In the genomic region with DNA sequence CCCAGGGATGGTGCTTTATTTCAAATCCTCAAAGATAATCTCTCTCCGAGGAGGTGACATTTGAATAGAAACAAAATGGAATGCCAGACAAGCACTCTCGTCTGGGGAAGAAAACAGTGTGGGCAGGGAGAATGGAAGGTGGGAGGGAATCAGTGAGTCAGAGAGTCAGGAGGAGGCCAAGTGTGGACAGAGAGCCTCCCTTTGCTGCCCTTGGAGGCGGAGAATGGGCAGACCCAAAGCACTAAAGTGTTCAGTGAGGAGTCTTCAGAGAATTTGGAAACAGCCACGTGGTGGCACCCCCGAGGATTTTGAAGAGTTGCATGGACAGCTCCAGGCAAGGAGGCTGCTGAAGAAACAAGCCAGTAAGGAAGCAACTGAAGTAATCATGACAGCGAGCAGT, we compare ENCODE assay signal across 16 mouse cellular contexts.
DNase-seq lines count a peak whose midpoint lies in the region; ATAC-seq and TF ChIP-seq lines count a peak whose summit lies in the region.
"Had no signal": no experiment of that assay in that cellular context is flagged by ENCODE, and none has a peak within 500 bp of the region (broad histone marks: within the 10 kb centered on the region; RNA-seq: fewer than 3 reads in every experiment).

No protein-coding gene starts in this region.

- no peak for TF ChIP-seq EP300 in stomach, postnatal 0 days (optimal IDR thresholded peaks at IDR 0.05)

- no peak for TF ChIP-seq CTCF in gastrocnemius, adult 2 months (IDR thresholded peaks at IDR 0.05)
- TF ChIP-seq CTCF in stomach, postnatal 0 days (IDR thresholded peaks at IDR 0.05; ENCODE audit: low read depth) = no peak

- no peaks in the 10 kb centered on the region for H3K36me3 ChIP-seq in stomach, postnatal 0 days (ENCODE audit: control insufficient read depth, insufficient read depth, low read length)
- H3K36me3 ChIP-seq in liver, embryonic 12.5 days = no peaks in the 10 kb centered on the region
- H3K36me3 ChIP-seq: embryonic facial prominence, embryonic 10.5 days; limb, embryonic 12.5 days had no signal

- intact Hi-C loops in gastrocnemius, adult 2 months (cut with DNase I) = no loop called here
- intact Hi-C loops in left cerebral cortex, postnatal 4 days (cut with DNase I) = loop anchor here (10.0 kb wide), 1 partner anchor 166 kb away; no protein-coding TSS in a partner anchor
- intact Hi-C loops in left cerebral cortex, postnatal 25 days (cut with DNase I) = loop anchor here (2.0 to 10.0 kb wide), 6 partner anchors 38 to 316 kb away; no protein-coding TSS in a partner anchor

- H3K27ac ChIP-seq in gastrocnemius, adult 2 months = no peak overlapping the region
- no peak overlapping the region for H3K27ac ChIP-seq in stomach, postnatal 0 days (replicated peaks)
- no peak overlapping the region for H3K27ac ChIP-seq in liver, embryonic 12.5 days
- H3K27ac ChIP-seq: embryonic facial prominence, embryonic 10.5 days; layer of hippocampus, adult 2 months; limb, embryonic 12.5 days had no signal

- DNase-seq in gastrocnemius, adult 2 months = peak; percentile 20
- DNase-seq in gastrocnemius, postnatal 4 days (ENCODE audit: low spot score in 2 of 2) = no peak
- DNase-seq in left cerebral cortex, adult 11 months (ENCODE audit: low spot score) = peak; percentile 24
- DNase-seq in left cerebral cortex, postnatal 4 days = no peak
- peak; percentile 86 for DNase-seq in brain, adult 2 months (ENCODE audit: low read depth, low spot score)
- DNase-seq in left cerebral cortex, postnatal 25 days (ENCODE audit: low spot score in 2 of 2) = peak; percentile 40 to 86
- DNase-seq in stomach, postnatal 0 days (ENCODE audit: low spot score) = no peak
- DNase-seq: cerebellum, adult 2 months; gastrocnemius, postnatal 14 days; heart, postnatal 14 days had no signal

- no peak overlapping the region for H3K4me3 ChIP-seq in gastrocnemius, adult 2 months
- H3K4me3 ChIP-seq in stomach, postnatal 0 days (ENCODE audit: low read depth, low read length) = no peak overlapping the region
- no peak overlapping the region for H3K4me3 ChIP-seq in liver, embryonic 12.5 days
- H3K4me3 ChIP-seq: embryonic facial prominence, embryonic 10.5 days; layer of hippocampus, adult 2 months; limb, embryonic 12.5 days had no signal

- no peak overlapping the region for H3K4me2 ChIP-seq in stomach, postnatal 0 days (replicated peaks; ENCODE audit: low read depth)
- no peak overlapping the region for H3K4me2 ChIP-seq in liver, embryonic 12.5 days
- H3K4me2 ChIP-seq: limb, embryonic 12.5 days had no signal

- H3K9me3 ChIP-seq in stomach, postnatal 0 days (ENCODE audit: control insufficient read depth, low read length) = no peaks in the 10 kb centered on the region
- no peaks in the 10 kb centered on the region; the same call in 1 of the 2 replicates for H3K9me3 ChIP-seq in liver, embryonic 12.5 days (replicated peaks)
- H3K9me3 ChIP-seq: embryonic facial prominence, embryonic 10.5 days had no signal

- no peaks in the 10 kb centered on the region for H3K27me3 ChIP-seq in stomach, postnatal 0 days (ENCODE audit: control insufficient read depth, insufficient read depth, low read length)
- H3K27me3 ChIP-seq in liver, embryonic 12.5 days (replicated peaks) = no peaks in the 10 kb centered on the region
- H3K27me3 ChIP-seq: limb, embryonic 12.5 days had no signal

- no peak for ATAC-seq in stomach, postnatal 0 days (ENCODE audit: low FRiP score, low TSS enrichment)
- ATAC-seq in liver, embryonic 12.5 days = no peak
- ATAC-seq: CD4-positive, CD25-positive, alpha-beta regulatory T cell, adult 4 months; hindbrain, embryonic 16.5 days had no signal

- H3K4me1 ChIP-seq in stomach, postnatal 0 days (replicated peaks; ENCODE audit: control insufficient read depth, insufficient read depth) = no peaks in the 10 kb centered on the region
- no peaks in the 10 kb centered on the region for H3K4me1 ChIP-seq in liver, embryonic 12.5 days

- WGBS in stomach, postnatal 0 days = 47% methylated on average over 6 of the region's 6 CpGs
- 49% methylated on average over 6 of the region's 6 CpGs for WGBS in liver, embryonic 12.5 days (ENCODE audit: insufficient replicate concordance)

- no peak overlapping the region for H3K9ac ChIP-seq in stomach, postnatal 0 days (ENCODE audit: low read length)
- H3K9ac ChIP-seq in liver, embryonic 12.5 days = no peak overlapping the region
- H3K9ac ChIP-seq: limb, embryonic 12.5 days had no signal

Comparison
In these comparisons a context has a peak if more than half of its experiments do, and no peak if none do; other contexts are left out.
1. DNase-seq: peak in gastrocnemius, adult 2 months (single experiment), left cerebral cortex, adult 11 months (single experiment), brain, adult 2 months (single experiment) and left cerebral cortex, postnatal 25 days (2 of 2); none in gastrocnemius, postnatal 4 days (0 of 2), left cerebral cortex, postnatal 4 days (single experiment) and stomach, postnatal 0 days (single experiment).